Mouse (Mus musculus) subcutaneous adipose tissue, adult 2 months (tissue): ENCODE measurements around the gene Gm7697. TPM values are rescaled to one million over a fixed set of nuclear protein-coding genes. Genes with fewer than 3 reads are reported as not detected.

Source experiments
- polyA plus RNA-seq: library from polyadenylated mRNA; depleted of rRNA; stranded (reverse); fragments of >200 nt; gene quantifications from 2 replicates; pipeline ENCODE4 v1.2.3, GENCODE M21; 2012; ENCODE audit warnings: low replicate concordance; rRNA removed

Gm7697 gene
- not detected in 2 replicates for polyA plus RNA-seq

DNA sequence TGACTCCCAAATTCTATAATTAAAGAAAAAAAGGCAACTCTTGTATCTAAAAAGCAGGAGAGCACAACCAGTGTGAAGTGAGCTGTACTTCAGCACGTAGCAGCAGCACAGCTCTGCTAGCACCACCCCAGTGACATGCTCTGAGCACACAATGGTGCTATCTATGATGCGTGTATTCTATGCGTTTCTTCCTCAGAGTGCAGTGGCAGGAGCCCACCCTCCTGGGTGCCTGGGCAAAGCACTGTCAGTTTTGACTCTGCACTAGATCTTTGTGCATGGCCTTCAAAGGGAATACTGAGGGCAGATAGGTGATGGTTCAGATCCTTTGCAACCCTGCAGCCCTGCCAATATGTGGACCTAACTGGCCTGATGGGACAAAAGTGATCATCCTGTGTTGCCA, at the start of gene Gm7697:
TSS of gene Gm7697 (minus strand) at position 101 of the 400 bp plus-strand sequence.

DNA sequence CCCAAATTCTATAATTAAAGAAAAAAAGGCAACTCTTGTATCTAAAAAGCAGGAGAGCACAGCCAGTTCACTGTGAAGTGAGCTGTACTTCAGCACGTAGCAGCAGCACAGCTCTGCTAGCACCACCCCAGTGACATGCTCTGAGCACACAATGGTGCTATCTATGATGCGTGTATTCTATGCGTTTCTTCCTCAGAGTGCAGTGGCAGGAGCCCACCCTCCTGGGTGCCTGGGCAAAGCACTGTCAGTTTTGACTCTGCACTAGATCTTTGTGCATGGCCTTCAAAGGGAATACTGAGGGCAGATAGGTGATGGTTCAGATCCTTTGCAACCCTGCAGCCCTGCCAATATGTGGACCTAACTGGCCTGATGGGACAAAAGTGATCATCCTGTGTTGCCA, 69.3 kb downstream of the Gm7697 start, which contains the start of gene Gm9495:
TSS of gene Gm9495 (minus strand) at position 101 of the 400 bp plus-strand sequence.

Other genes starting within 250 kb of the Gm7697 start
- not detected in 2 replicates for gene Gm9495, start 69.4 kb downstream of the Gm7697 start, polyA plus RNA-seq
- 6.5 and 6.6 TPM in 2 replicates for gene Zfp868, start 102.6 kb upstream of the Gm7697 start, polyA plus RNA-seq
- 1.0 and 2.0 TPM in 2 replicates for gene Zfp964, start 131.5 kb upstream of the Gm7697 start, polyA plus RNA-seq
- gene Zfp869, start 187.7 kb upstream of the Gm7697 start, polyA plus RNA-seq: 4.0 and 5.9 TPM in 2 replicates
- gene Zfp963, start 227.0 kb upstream of the Gm7697 start, polyA plus RNA-seq: 1.5 and 2.5 TPM in 2 replicates